Mouse (Mus musculus): ENCODE results near the gene Hdgfl2. TPM values are rescaled to one million over a fixed set of nuclear protein-coding genes. Genes with fewer than 3 reads are reported as not detected.

Hdgfl2 gene
- polyA plus RNA-seq, 2 experiments = 26.0 to 29.5 TPM

DNA sequence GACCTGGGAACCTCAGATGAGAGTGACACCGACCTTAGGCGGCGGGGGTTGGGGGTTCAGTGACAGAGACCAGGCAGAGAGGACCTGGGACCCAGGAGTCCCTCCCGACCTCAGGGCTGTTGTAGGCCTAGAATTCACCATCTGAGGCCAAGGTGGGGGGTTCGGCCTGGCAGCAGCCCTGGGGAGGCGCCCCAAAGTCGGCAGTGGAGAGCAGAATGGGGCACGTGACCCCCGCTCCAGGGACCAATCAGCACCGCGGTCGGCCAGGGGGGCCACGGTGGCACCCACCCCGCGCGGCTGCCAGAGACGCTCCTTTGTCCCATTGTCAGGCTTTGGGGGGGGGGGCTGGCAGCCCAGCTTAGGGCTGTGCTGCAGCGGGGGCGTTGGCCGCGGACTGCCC, 59.9 kb downstream of the Hdgfl2 start:
- ATAC-seq (ENCODE audit: insufficient read depth) (no peak), DNase-seq (ENCODE audit: low read depth in 3 of 3, low spot score in 3 of 3) (no peak)
- Histone ChIP-seq H3K27ac (no peak overlapping the region), H3K36me3 (replicated peaks; ENCODE audit: control insufficient read depth, insufficient read depth, low read depth) (no peaks in the 10 kb centered on the region), H3K4me2 (ENCODE audit: low read depth) (peak overlapping the region; percentile 75), H3K27me3 (ENCODE audit: control insufficient read depth, insufficient read depth, low read length) (peaks cover 35% of the 10 kb centered on the region), H3K4me1 (replicated peaks; ENCODE audit: control insufficient read depth in 2 of 2, insufficient read depth in 2 of 2, low read length in 1 of 2) (peaks cover 0 to 4% of the 10 kb centered on the region in 2 experiments; a peak in 1 of 4 replicates), H3K4me3 (ENCODE audit: insufficient read depth in 1 of 2, low read depth in 2 of 2, low read length in 2 of 2) (peak overlapping the region in 1 of 2 experiments; percentile 57; a peak in 3 of 4 replicates), H3K9me3 (ENCODE audit: control insufficient read depth, low read length) (no peaks in the 10 kb centered on the region), H3K9ac (replicated peaks) (no peak overlapping the region)
- TF ChIP-seq CTCF (IDR thresholded peaks at IDR 0.05; ENCODE audit: low read depth) = no peak
- TF ChIP-seq EP300 (IDR thresholded peaks at IDR 0.05; ENCODE audit: low read depth) = no peak
- WGBS (ENCODE audit: insufficient replicate concordance) = 9% methylated on average over 17 of the region's 21 CpGs

- WGBS (ENCODE audit: insufficient replicate concordance) = 2% methylated on average over 78 of the region's 79 CpGs
- ATAC-seq (ENCODE audit: insufficient read depth) = peak; percentile 65
- no peaks in the 10 kb centered on the region for H3K9me3 ChIP-seq (ENCODE audit: control insufficient read depth, low read length)
Observed at GRCm38 (mm10) chr17:56139858-56140595, 60.6 kb downstream of the Hdgfl2 start, which contains the start of gene Sema6b. Gene Sema6b, minus strand, starts transcription at chr17:56140343.

GRCm38 (mm10) chr17:56141702-56142605, 62.5 kb downstream of the Hdgfl2 start:
- H3K9ac ChIP-seq (replicated peaks) = no peak overlapping the region
- H3K36me3 ChIP-seq (replicated peaks; ENCODE audit: control insufficient read depth, insufficient read depth, low read depth) = no peaks in the 10 kb centered on the region
- no peak overlapping the region for H3K27ac ChIP-seq
- H3K9me3 ChIP-seq (ENCODE audit: control insufficient read depth, low read length) = no peaks in the 10 kb centered on the region
- peak overlapping the region; percentile 44 for H3K4me2 ChIP-seq (ENCODE audit: low read depth)
- ATAC-seq (ENCODE audit: insufficient read depth) (no peak), DNase-seq (ENCODE audit: low read depth in 3 of 3, low spot score in 3 of 3) (no peak)
- H3K27me3 ChIP-seq (ENCODE audit: control insufficient read depth, insufficient read depth, low read length) = peaks cover 35% of the 10 kb centered on the region
- TF ChIP-seq EP300 (IDR thresholded peaks at IDR 0.05; ENCODE audit: low read depth) (no peak), CTCF (IDR thresholded peaks at IDR 0.05; ENCODE audit: low read depth) (no peak)
- H3K4me3 ChIP-seq (ENCODE audit: insufficient read depth in 1 of 2, low read depth in 2 of 2, low read length in 2 of 2) = peak overlapping the region in 1 of 2 experiments; percentile 17; a peak in 1 of 4 replicates
- H3K4me1 ChIP-seq (replicated peaks; ENCODE audit: control insufficient read depth in 2 of 2, insufficient read depth in 2 of 2, low read length in 1 of 2) = no peaks in the 10 kb centered on the region; a peak in 1 of 4 replicates
- 5% methylated on average over 44 of the region's 47 CpGs for WGBS (ENCODE audit: insufficient replicate concordance)

More at GRCm38 (mm10) chr17:56139858-56140595, 60.6 kb downstream of the Hdgfl2 start, which contains the start of gene Sema6b:
- Histone ChIP-seq H3K4me2 (ENCODE audit: low read depth) (peak within 1 kb of the TSS; percentile 75), H3K9ac (replicated peaks) (no peak within 1 kb of the TSS), H3K4me1 (replicated peaks; ENCODE audit: control insufficient read depth in 2 of 2, insufficient read depth in 2 of 2, low read length in 1 of 2) (peaks cover 0 to under 1% of the 10 kb centered on the region in 2 experiments; a peak in 1 of 4 replicates), H3K36me3 (replicated peaks; ENCODE audit: control insufficient read depth, insufficient read depth, low read depth) (no peaks in the 10 kb centered on the region), H3K4me3 (ENCODE audit: insufficient read depth in 1 of 2, low read depth in 2 of 2, low read length in 2 of 2) (peak within 1 kb of the TSS; percentile 33 to 57), H3K27ac (no peak within 1 kb of the TSS), H3K27me3 (ENCODE audit: control insufficient read depth, insufficient read depth, low read length) (peaks cover 35% of the 10 kb centered on the region)
- TF ChIP-seq EP300 (IDR thresholded peaks at IDR 0.05; ENCODE audit: low read depth) (no peak), CTCF (IDR thresholded peaks at IDR 0.05; ENCODE audit: low read depth) (0 out of 2 replicates have a peak, but pooled peaks have one; percentile 5)
- no peak for DNase-seq (ENCODE audit: low read depth in 3 of 3, low spot score in 3 of 3)

GRCm38 (mm10) chr17:56144546-56144945, 65.1 kb downstream of the Hdgfl2 start:
- Histone ChIP-seq H3K9ac (replicated peaks) (no peak overlapping the region), H3K36me3 (replicated peaks; ENCODE audit: control insufficient read depth, insufficient read depth, low read depth) (no peaks in the 10 kb centered on the region), H3K4me3 (ENCODE audit: insufficient read depth in 1 of 2, low read depth in 2 of 2, low read length in 2 of 2) (no peak overlapping the region), H3K27me3 (ENCODE audit: control insufficient read depth, insufficient read depth, low read length) (peaks cover 48% of the 10 kb centered on the region), H3K9me3 (ENCODE audit: control insufficient read depth, low read length) (no peaks in the 10 kb centered on the region), H3K27ac (no peak overlapping the region), H3K4me1 (replicated peaks; ENCODE audit: control insufficient read depth in 2 of 2, insufficient read depth in 2 of 2, low read length in 1 of 2) (no peaks in the 10 kb centered on the region; a peak in 1 of 4 replicates), H3K4me2 (ENCODE audit: low read depth) (no peak overlapping the region)
- ATAC-seq (ENCODE audit: insufficient read depth) (no peak), DNase-seq (ENCODE audit: low read depth in 3 of 3, low spot score in 3 of 3) (no peak)
- no peak for TF ChIP-seq CTCF (IDR thresholded peaks at IDR 0.05; ENCODE audit: low read depth)
- no peak for TF ChIP-seq EP300 (IDR thresholded peaks at IDR 0.05; ENCODE audit: low read depth)
- 64% methylated on average over 9 of the region's 9 CpGs for whole genome bisulfite sequencing (ENCODE audit: insufficient replicate concordance)

Data from liver, embryonic 14.5 days (tissue).